Mouse (Mus musculus) embryonic fibroblast, embryonic 13.5 days (primary cell): ENCODE results near the gene Por.

ENCODE experiments used
- CTCF ChIP-seq: IDR thresholded peaks from 2 replicates; pipeline ENCODE4 v1.5.1; 2011; ENCODE audit warnings: mild to moderate bottlenecking, control low read depth, low read length, moderate library complexity, borderline replicate concordance; ENCODE audit not compliant: insufficient read depth
- POLR2A ChIP-seq: IDR thresholded peaks from 2 replicates; pipeline ENCODE4 v1.6.1; 2011; ENCODE audit warnings: low read depth, mild to moderate bottlenecking, control low read depth, low read length, moderate library complexity

DNA sequence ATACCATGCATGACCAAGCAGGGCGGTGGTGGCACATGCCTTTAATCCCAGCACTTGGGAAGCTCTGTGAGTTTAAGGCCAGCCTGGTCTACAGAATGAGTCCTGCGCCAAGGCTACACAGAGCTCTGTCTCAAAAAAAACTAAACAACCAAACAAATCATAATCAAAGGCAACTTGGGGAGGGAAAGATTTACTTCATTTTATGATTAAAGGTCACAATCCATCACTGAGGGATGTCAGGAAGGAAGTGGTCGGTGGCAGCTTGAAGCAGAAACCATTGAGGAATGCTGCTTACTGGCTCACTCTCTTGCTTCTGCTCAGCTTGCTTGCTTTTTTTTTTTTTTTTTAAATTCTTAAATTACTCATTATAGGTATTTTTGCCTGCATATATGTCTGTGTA is 6.9 kb downstream of the Por start:
- TF ChIP-seq POLR2A (no peak), CTCF (no peak)
